Mouse (Mus musculus) G1E (cell line): ENCODE data around the gene Peli1. TPM values are rescaled to one million over a fixed set of nuclear protein-coding genes. Genes with fewer than 3 reads are reported as not detected.
"Not testable (repeated sequence)": the region's sequence is repeated elsewhere in the genome, so short reads cannot be mapped to it uniquely, and the experiment has no call there.

Experiments
- ATAC-seq: 2 replicates; pipeline ENCODE4 v1.8.0; 2016; ENCODE audit warnings: mild to moderate bottlenecking; ENCODE audit not compliant: insufficient number of reproducible peaks, poor library complexity, low FRiP score, severe bottlenecking; ENCODE audit errors: extremely low read depth
- DNase-seq: peaks from one replicate; pipeline ENCODE4 v3.0.0; 2012; ENCODE audit warnings: low spot score
- H3K27me3 ChIP-seq: 2 replicates; pipeline ENCODE4 v1.6.1; 2012; ENCODE audit warnings: mild to moderate bottlenecking, low read length, inconsistent platforms; ENCODE audit not compliant: insufficient read depth
- H3K36me3 ChIP-seq: replicated peaks from 2 replicates; pipeline ENCODE3; 2012; ENCODE audit warnings: mild to moderate bottlenecking, inconsistent platforms
- H3K4me1 ChIP-seq: 2 replicates; pipeline ENCODE4 v1.6.1; 2012; ENCODE audit warnings: low read depth, low read length, inconsistent platforms, mixed read lengths; ENCODE audit not compliant: insufficient read depth
- H3K4me3 ChIP-seq: 2 replicates; pipeline ENCODE4 v1.5.1; 2012; ENCODE audit warnings: low read depth, mild to moderate bottlenecking, inconsistent platforms, low read length, moderate library complexity, mixed read lengths
- H3K9me3 ChIP-seq: replicated peaks from 2 replicates; pipeline ENCODE4 v1.6.1; 2012; ENCODE audit warnings: inconsistent platforms
- CTCF ChIP-seq: IDR thresholded peaks from 2 replicates; pipeline ENCODE4 v1.5.1; 2012; ENCODE audit warnings: low read depth, low read length, inconsistent platforms, mixed read lengths
- GATA1 ChIP-seq: IDR thresholded peaks from 2 replicates; pipeline ENCODE4 v1.6.1; 2012; ENCODE audit warnings: borderline replicate concordance, low read length, inconsistent platforms, mixed read lengths
- GATA2 ChIP-seq: IDR thresholded peaks from 2 replicates; pipeline ENCODE4 v1.6.1; 2012; ENCODE audit warnings: low read depth, low read length, inconsistent platforms, borderline replicate concordance
- POLR2AphosphoS5 ChIP-seq: IDR thresholded peaks from 2 replicates; pipeline ENCODE4 v1.6.1; 2012; ENCODE audit warnings: low read depth, low read length, inconsistent platforms; ENCODE audit not compliant: insufficient replicate concordance
- TAL1 ChIP-seq: conservative IDR thresholded peaks from 2 replicates; pipeline ENCODE4 v1.6.1; 2012; ENCODE audit warnings: low read depth, low read length, inconsistent platforms, mixed read lengths
- polyA plus RNA-seq: library from polyadenylated mRNA; stranded (reverse); fragments of >175 nt; gene quantifications from 2 replicates; pipeline ENCODE4 v1.2.3, GENCODE M21; 2012
- total RNA-seq, 2 experiments: library from RNA; stranded (forward) in 1 of 2; stranded (reverse) in 1 of 2; fragments of 200-1000 nt in 1 of 2; fragments of >200 nt in 1 of 2; fragmentation: Nextera tagmentation in 1 of 2; gene quantifications; 2 replicates each; pipeline ENCODE4 v1.2.3; 2014 to 2017

Peli1 gene
- total and polyA plus RNA-seq, 3 experiments, result 16.5 to 35.7 (median 18.3) TPM

- peaks cover 51% of the 10 kb centered on the region for H3K4me1 ChIP-seq
- TF ChIP-seq GATA1 (no peak), TAL1 (no peak), GATA2 (no peak), CTCF (no peak), POLR2AphosphoS5 (no peak)
- H3K27me3 ChIP-seq, result no peaks in the 10 kb centered on the region
- ATAC-seq (no peak), DNase-seq (no peak)
- H3K9me3 ChIP-seq, result no peaks in the 10 kb centered on the region
- H3K36me3 ChIP-seq, result no peaks in the 10 kb centered on the region
- H3K4me3 ChIP-seq, result no peak overlapping the region
These were observed 85.4 kb downstream of the Peli1 start for GRCm38 (mm10) chr11:21176491-21176890.

- no peak for DNase-seq
- H3K4me1 ChIP-seq, result peaks cover 46% of the 10 kb centered on the region
- no peak for TF ChIP-seq GATA1
- no peak for TF ChIP-seq GATA2
- TF ChIP-seq CTCF, result no peak
- no peak for TF ChIP-seq POLR2AphosphoS5
- TF ChIP-seq TAL1, result no peak
- H3K4me3 ChIP-seq, result no peak overlapping the region
- no peak for ATAC-seq
- H3K36me3 ChIP-seq, result no peaks in the 10 kb centered on the region
- no peaks in the 10 kb centered on the region for H3K27me3 ChIP-seq
- no peaks in the 10 kb centered on the region for H3K9me3 ChIP-seq
These were observed 87.3 kb downstream of the Peli1 start for GRCm38 (mm10) chr11:21178343-21178742.

DNA sequence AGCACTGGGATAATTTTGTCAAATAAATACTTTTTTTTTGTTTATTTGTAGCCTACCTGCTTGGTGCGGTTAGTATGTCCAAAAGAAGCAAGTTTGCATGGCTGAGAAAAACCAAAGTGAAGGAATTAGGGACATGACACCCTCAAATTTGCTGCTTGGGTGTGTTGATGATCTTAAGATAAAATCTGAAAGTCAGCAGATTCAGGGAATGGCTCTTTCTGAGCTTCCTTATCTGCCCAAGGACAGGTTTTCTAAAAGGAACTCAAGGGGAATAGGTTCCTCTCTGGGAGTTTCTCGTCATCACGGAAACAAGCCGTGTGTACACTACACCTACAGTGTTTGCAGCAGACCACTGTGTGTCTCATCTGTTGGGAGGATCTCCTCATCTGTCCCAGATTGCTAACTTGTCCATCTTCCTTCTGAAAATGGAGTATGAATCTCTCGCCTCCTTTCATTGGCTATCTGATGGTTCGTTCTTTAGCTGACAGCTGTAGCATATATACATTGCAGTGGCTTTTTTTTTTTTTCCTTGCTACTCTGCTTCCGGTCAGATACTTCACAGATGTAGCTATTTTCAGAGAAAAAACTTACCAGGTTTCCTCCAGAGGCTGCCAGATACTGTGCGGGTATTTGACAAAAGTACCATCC, 88.0 kb downstream of the Peli1 start:
- no peak for TF ChIP-seq TAL1
- H3K4me3 ChIP-seq, result no peak overlapping the region
- DNase-seq, result no peak
- H3K36me3 ChIP-seq, result no peaks in the 10 kb centered on the region
- H3K9me3 ChIP-seq, result no peaks in the 10 kb centered on the region
- no peak for ATAC-seq
- H3K4me1 ChIP-seq, result peaks cover 42% of the 10 kb centered on the region
- H3K27me3 ChIP-seq, result no peaks in the 10 kb centered on the region

DNA sequence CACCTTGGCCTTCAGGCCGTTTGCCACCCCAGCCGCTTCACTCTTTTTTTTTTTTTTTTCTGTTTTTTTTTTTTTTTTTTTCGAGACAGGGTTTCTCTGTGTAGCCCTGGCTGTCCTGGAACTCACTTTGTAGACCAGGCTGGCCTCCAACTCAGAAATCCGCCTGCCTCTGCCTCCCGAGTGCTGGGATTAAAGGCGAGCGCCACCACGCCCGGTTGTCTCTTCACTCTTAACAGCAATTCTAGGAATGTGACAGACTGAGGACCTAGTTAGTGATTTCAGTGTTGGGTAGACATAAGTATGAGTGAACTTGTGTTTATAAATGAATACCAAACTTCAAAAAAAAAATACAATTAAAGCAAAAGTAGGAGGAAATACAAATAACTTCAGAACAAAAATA, 88.8 kb downstream of the Peli1 start:
- not testable (repeated sequence) for H3K27me3 ChIP-seq, DNase-seq, H3K4me3 ChIP-seq, ATAC-seq, H3K9me3 ChIP-seq, H3K36me3 ChIP-seq
- H3K4me1 ChIP-seq, result peaks cover 37% of the 10 kb centered on the region

DNA sequence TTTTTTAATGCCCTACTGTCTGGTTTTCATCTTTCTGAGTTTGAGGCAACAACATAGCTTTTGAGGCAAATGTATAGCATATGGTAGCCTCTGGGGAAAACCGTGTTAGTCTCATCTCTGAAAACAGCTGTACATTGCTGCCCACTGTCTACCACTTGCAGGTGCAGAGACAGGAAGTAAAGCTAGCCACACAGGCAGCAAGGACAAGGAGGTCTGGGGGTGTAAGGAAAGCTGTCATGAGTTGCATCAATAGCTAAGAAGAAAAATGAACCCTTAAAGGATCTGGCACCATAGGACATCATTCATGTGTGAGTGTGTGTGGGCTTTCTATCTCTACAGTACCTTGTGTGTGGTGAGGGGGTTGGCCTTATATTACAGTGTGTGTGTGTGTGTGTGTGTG, 89.6 kb downstream of the Peli1 start:
- Histone ChIP-seq H3K9me3 (peaks cover 3% of the 10 kb centered on the region), H3K4me3 (no peak overlapping the region), H3K27me3 (no peaks in the 10 kb centered on the region), H3K4me1 (peaks cover 37% of the 10 kb centered on the region), H3K36me3 (no peaks in the 10 kb centered on the region)
- ATAC-seq, result peak; percentile 58; the same call in 1 of the 2 replicates
- peak; percentile 31 for DNase-seq
- TF ChIP-seq TAL1, result no peak
- TF ChIP-seq POLR2AphosphoS5, result no peak
- TF ChIP-seq GATA1, result no peak
- no peak for TF ChIP-seq GATA2
- no peak for TF ChIP-seq CTCF

- peaks cover 12% of the 10 kb centered on the region for H3K9me3 ChIP-seq
- H3K4me3 ChIP-seq, result no peak overlapping the region
- DNase-seq (no peak), ATAC-seq (no peak)
- no peaks in the 10 kb centered on the region for H3K27me3 ChIP-seq
- peaks cover 37% of the 10 kb centered on the region for H3K4me1 ChIP-seq
- H3K36me3 ChIP-seq, result no peaks in the 10 kb centered on the region
- TF ChIP-seq TAL1, result no peak
- no peak for TF ChIP-seq GATA1
- TF ChIP-seq CTCF, result no peak
- no peak for TF ChIP-seq GATA2
- no peak for TF ChIP-seq POLR2AphosphoS5
These were observed 90.5 kb downstream of the Peli1 start for GRCm38 (mm10) chr11:21181616-21182015.

GRCm38 (mm10) chr11:21182709-21183108, 91.6 kb downstream of the Peli1 start:
- Histone ChIP-seq H3K36me3 (no peaks in the 10 kb centered on the region), H3K27me3 (no peaks in the 10 kb centered on the region), H3K4me1 (peaks cover 37% of the 10 kb centered on the region), H3K4me3 (no peak overlapping the region), H3K9me3 (peaks cover 16% of the 10 kb centered on the region)
- TF ChIP-seq POLR2AphosphoS5 (no peak), GATA1 (no peak), CTCF (no peak), TAL1 (no peak), GATA2 (no peak)
- DNase-seq, result no peak
- ATAC-seq, result peak; percentile 67

DNA sequence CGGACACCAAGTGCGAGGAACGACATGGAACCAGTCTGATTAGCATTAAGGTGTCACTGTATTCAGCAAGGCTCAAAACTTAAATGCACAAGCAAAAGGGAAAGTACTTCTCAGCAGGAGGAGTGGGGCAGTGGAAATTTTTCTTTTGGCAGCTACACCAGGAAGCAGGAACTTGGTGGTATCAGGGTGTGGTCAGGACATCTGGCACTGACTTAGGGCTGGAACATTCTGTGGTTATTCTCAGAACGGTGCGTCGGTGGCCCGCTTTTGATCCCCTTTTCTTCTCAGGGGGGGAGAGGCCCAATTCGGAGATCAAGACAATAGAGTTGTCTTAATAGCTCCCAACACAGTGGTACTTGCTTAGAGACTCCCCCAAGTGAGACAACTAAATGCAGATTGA, 100.7 kb downstream of the Peli1 start:
- H3K4me1 ChIP-seq, result peaks cover 19% of the 10 kb centered on the region
- DNase-seq, H3K27me3 ChIP-seq, ATAC-seq, H3K4me3 ChIP-seq, H3K36me3 ChIP-seq: not testable (repeated sequence)
- H3K9me3 ChIP-seq, result peaks cover 36% of the 10 kb centered on the region
